In genomic region chr16:13366802-13367465, GRCm38 (mm10) we compare ENCODE assay signal across 9 mouse cellular contexts.
DNase-seq lines count a peak whose midpoint lies in the region; ATAC-seq and TF ChIP-seq lines count a peak whose summit lies in the region.
"Had no signal": no experiment of that assay in that cellular context is flagged by ENCODE, and none has a peak within 500 bp of the region (broad histone marks: within the 10 kb centered on the region; RNA-seq: fewer than 3 reads in every experiment).

No protein-coding gene starts in this region.

- H3K36me3 ChIP-seq in kidney, embryonic 16.5 days (ENCODE audit: insufficient read depth, low read length) = no peaks in the 10 kb centered on the region
- H3K36me3 ChIP-seq in limb, embryonic 15.5 days = no peaks in the 10 kb centered on the region
- no peaks in the 10 kb centered on the region; the same call in 1 of the 2 replicates for H3K36me3 ChIP-seq in stomach, postnatal 0 days (ENCODE audit: control insufficient read depth, insufficient read depth, low read length)

- H3K4me1 ChIP-seq in kidney, embryonic 16.5 days (ENCODE audit: insufficient read depth, low read length) = peaks cover 19% of the 10 kb centered on the region
- peaks cover 17% of the 10 kb centered on the region for H3K4me1 ChIP-seq in limb, embryonic 15.5 days
- H3K4me1 ChIP-seq in stomach, postnatal 0 days (replicated peaks; ENCODE audit: control insufficient read depth, insufficient read depth) = peaks cover 3% of the 10 kb centered on the region; the same call in 1 of the 2 replicates

- H3K4me3 ChIP-seq in kidney, embryonic 16.5 days (ENCODE audit: low read length) = no peak overlapping the region
- H3K4me3 ChIP-seq in limb, embryonic 15.5 days = no peak overlapping the region
- no peak overlapping the region for H3K4me3 ChIP-seq in stomach, postnatal 0 days (ENCODE audit: low read depth, low read length)

- no peaks in the 10 kb centered on the region for H3K27me3 ChIP-seq in kidney, embryonic 16.5 days (ENCODE audit: insufficient read depth, low read length)
- H3K27me3 ChIP-seq in limb, embryonic 15.5 days = no peaks in the 10 kb centered on the region
- no peaks in the 10 kb centered on the region for H3K27me3 ChIP-seq in stomach, postnatal 0 days (ENCODE audit: control insufficient read depth, insufficient read depth, low read length)

- no peak for DNase-seq in kidney, postnatal 10 days
- peak; percentile 18 to 27 for DNase-seq in heart, postnatal 10 days
- peak; percentile 29 for DNase-seq in stomach, postnatal 0 days (ENCODE audit: low spot score)
- DNase-seq in spleen, postnatal 4 days (ENCODE audit: low spot score in 2 of 2) = no peak
- DNase-seq in testis, postnatal 10 days (ENCODE audit: low spot score) = no peak

- no peaks in the 10 kb centered on the region for H3K9me3 ChIP-seq in kidney, embryonic 16.5 days (ENCODE audit: low read length)
- no peaks in the 10 kb centered on the region for H3K9me3 ChIP-seq in limb, embryonic 15.5 days
- no peaks in the 10 kb centered on the region for H3K9me3 ChIP-seq in stomach, postnatal 0 days (ENCODE audit: control insufficient read depth, low read length)

- no peak overlapping the region for H3K4me2 ChIP-seq in kidney, embryonic 16.5 days (replicated peaks; ENCODE audit: low read depth, low read length)
- H3K4me2 ChIP-seq in limb, embryonic 15.5 days = no peak overlapping the region
- no peak overlapping the region for H3K4me2 ChIP-seq in stomach, postnatal 0 days (replicated peaks; ENCODE audit: low read depth)

- no peak for ATAC-seq in kidney, embryonic 16.5 days (ENCODE audit: low FRiP score, low TSS enrichment)
- peak; percentile 16; the same call in 1 of the 2 replicates for ATAC-seq in common myeloid progenitor, adult 5-6 weeks (replicated peaks; ENCODE audit: low read depth, poor library complexity, severe bottlenecking)
- ATAC-seq in limb, embryonic 15.5 days (ENCODE audit: insufficient number of reproducible peaks, low FRiP score, low TSS enrichment, low read depth) = peak; percentile 64; the same call in 1 of the 2 replicates
- no peak; the same call in 1 of the 2 replicates for ATAC-seq in stomach, postnatal 0 days (ENCODE audit: low FRiP score, low TSS enrichment)

- peak overlapping the region; percentile 54 for H3K27ac ChIP-seq in kidney, embryonic 16.5 days (ENCODE audit: low read length)
- peak overlapping the region; percentile 80 for H3K27ac ChIP-seq in limb, embryonic 15.5 days
- H3K27ac ChIP-seq in stomach, postnatal 0 days (replicated peaks) = peak overlapping the region; percentile 49
- H3K27ac ChIP-seq: liver, embryonic 14.5 days had no signal

- peak; percentile 21; the same call in 1 of the 2 replicates for TF ChIP-seq CTCF in stomach, postnatal 0 days (IDR thresholded peaks at IDR 0.05; ENCODE audit: low read depth)

- intact Hi-C loops in heart, postnatal 10 days (cut with DNase I) = no loop called here

- WGBS in kidney, embryonic 16.5 days = 32% methylated on average over 4 of the region's 4 CpGs
- WGBS in limb, embryonic 15.5 days = 20% methylated on average over 4 of the region's 4 CpGs
- 10% methylated on average over 4 of the region's 4 CpGs for WGBS in stomach, postnatal 0 days

- no peak for TF ChIP-seq EP300 in stomach, postnatal 0 days (optimal IDR thresholded peaks at IDR 0.05)

- H3K9ac ChIP-seq in kidney, embryonic 16.5 days (replicated peaks; ENCODE audit: low read length) = no peak overlapping the region
- no peak overlapping the region for H3K9ac ChIP-seq in limb, embryonic 15.5 days
- H3K9ac ChIP-seq in stomach, postnatal 0 days (ENCODE audit: low read length) = no peak overlapping the region
- H3K9ac ChIP-seq: liver, embryonic 14.5 days had no signal

Comparison
In these comparisons a context has a peak if more than half of its experiments do, and no peak if none do; other contexts are left out.
1. ATAC-seq: peak in common myeloid progenitor, adult 5-6 weeks (single experiment) and limb, embryonic 15.5 days (single experiment); none in kidney, embryonic 16.5 days (single experiment) and stomach, postnatal 0 days (single experiment).
2. DNase-seq: peak in heart, postnatal 10 days (2 of 2) and stomach, postnatal 0 days (single experiment); none in kidney, postnatal 10 days (single experiment), spleen, postnatal 4 days (0 of 2) and testis, postnatal 10 days (single experiment).
3. Peak in every context shown above with its lines, with median percentiles within 50 percentile points of each other: H3K27ac ChIP-seq.